Mouse (Mus musculus) hindbrain, postnatal 0 days (tissue): ENCODE results near the gene Timm29. TPM values are rescaled to one million over a fixed set of nuclear protein-coding genes. Genes with fewer than 3 reads are reported as not detected.

Source experiments
- ATAC-seq: fragments of 200-750 bp; cut with Nextera tagmentation; 2 replicates; pipeline ENCODE4 v1.8.0; 2017; ENCODE audit warnings: mild to moderate bottlenecking, moderate TSS enrichment, moderate library complexity
- DNase-seq: peaks from one replicate; pipeline ENCODE4 v3.0.0-alpha.2; 2015; ENCODE audit warnings: low spot score
- H3K27ac ChIP-seq: fragments of 300-500 bp; sonication (generic); 2 replicates; pipeline ENCODE4 v1.5.1; 2014; ENCODE audit warnings: mild to moderate bottlenecking
- H3K27me3 ChIP-seq: fragments of 300-500 bp; sonication (generic); 2 replicates; pipeline ENCODE4 v1.6.1; 2014; ENCODE audit warnings: low read length, mixed read lengths; ENCODE audit not compliant: insufficient read depth
- H3K36me3 ChIP-seq: fragments of 300-500 bp; sonication (generic); 2 replicates; pipeline ENCODE4 v1.6.1; 2014; ENCODE audit warnings: low read length, mixed read lengths; ENCODE audit not compliant: insufficient read depth
- H3K4me1 ChIP-seq: fragments of 300-500 bp; sonication (generic); 2 replicates; pipeline ENCODE4 v1.6.1; 2014; ENCODE audit warnings: antibody characterized with exemption, low read length, mixed read lengths; ENCODE audit not compliant: insufficient read depth
- H3K4me2 ChIP-seq: fragments of 300-500 bp; sonication (generic); 2 replicates; pipeline ENCODE4 v1.6.1; 2014; ENCODE audit warnings: low read depth, mild to moderate bottlenecking, low read length, moderate library complexity, mixed read lengths
- H3K4me3 ChIP-seq: fragments of 300-500 bp; sonication (generic); 2 replicates; pipeline ENCODE4 v1.5.1; 2014; ENCODE audit warnings: low read length
- H3K9ac ChIP-seq: fragments of 300-500 bp; sonication (generic); replicated peaks from 2 replicates; pipeline ENCODE4 v1.6.1; 2014; ENCODE audit warnings: mild to moderate bottlenecking, low read length, moderate library complexity, mixed read lengths
- H3K9me3 ChIP-seq: fragments of 300-500 bp; sonication (generic); 2 replicates; pipeline ENCODE4 v1.6.1; 2016; ENCODE audit warnings: low read length, mixed read lengths
- CTCF ChIP-seq: IDR thresholded peaks from 2 replicates; pipeline ENCODE4 v1.5.1; 2016; ENCODE audit warnings: antibody characterized with exemption, control low read depth, low read depth
- WGBS: fragments of 180-500 bp; shearing (Covaris S2); extraction: QIAGEN DNeasy Blood & Tissue Kit; methylation state at CpG from one replicate; pipeline ENCODE4 v1.1.7; 2014; 5-methylcytosine and 5-hydroxymethylcytosine counted together
- polyA plus RNA-seq: library from polyadenylated mRNA; unstranded; fragments of >200 nt; fragmentation: Nextera tagmentation; extraction: Ambion mirVana; gene quantifications from 2 replicates; pipeline ENCODE4 v1.2.1, GENCODE M21; 2015
- total RNA-seq: library from RNA; depleted of rRNA; stranded (reverse); fragments of >200 nt; gene quantifications from 2 replicates; pipeline ENCODE4 v1.2.3, GENCODE M21; 2014

Timm29 gene
- total and polyA plus RNA-seq, 2 experiments from 2014 or later: 51.5 to 63.3 TPM

GRCm38 (mm10) chr9:21553607-21554273 lies 38.8 kb upstream of the Timm29 start:
- Histone ChIP-seq H3K36me3 (peaks cover 10% of the 10 kb centered on the region), H3K9ac (no peak overlapping the region), H3K4me1 (0 out of 2 replicates have a peak, but pooled peaks cover 4% of the 10 kb centered on the region), H3K27ac (no peak overlapping the region), H3K4me3 (no peak overlapping the region), H3K27me3 (no peaks in the 10 kb centered on the region), H3K4me2 (no peak overlapping the region), H3K9me3 (no peaks in the 10 kb centered on the region)
- ATAC-seq: no peak
- WGBS: 92% methylated on average over 6 of the region's 6 CpGs
- no peak for TF ChIP-seq CTCF
- no peak for DNase-seq

DNA sequence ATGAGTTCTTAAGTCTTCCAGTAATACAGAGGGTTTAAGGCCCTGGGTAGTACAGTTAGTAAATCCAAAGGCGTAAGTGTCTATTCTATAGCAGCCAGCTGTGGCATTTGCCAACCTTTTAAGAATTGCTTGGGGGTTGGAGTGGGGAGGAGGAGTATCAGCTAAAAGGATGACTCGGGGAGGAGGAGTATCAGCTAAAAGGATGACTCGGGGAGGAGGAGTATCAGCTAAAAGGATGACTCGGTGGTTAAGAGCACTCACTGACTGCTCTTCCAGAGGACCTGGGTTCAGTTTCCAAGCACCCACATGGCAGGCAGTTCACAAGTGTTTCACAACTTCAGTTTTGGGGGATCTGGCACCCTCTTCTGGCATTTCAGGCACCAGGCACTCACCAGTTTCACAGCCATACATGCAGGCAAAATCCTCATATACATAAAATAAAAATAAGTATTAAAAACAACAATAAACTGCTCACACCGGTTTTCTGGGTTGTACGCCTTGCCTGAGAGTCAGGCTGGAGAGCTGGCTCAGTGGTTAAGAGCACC lies 37.3 kb upstream of the Timm29 start:
- DNase-seq (no peak), ATAC-seq (no peak)
- Histone ChIP-seq H3K4me2 (no peak overlapping the region), H3K27me3 (no peaks in the 10 kb centered on the region), H3K4me1 (0 out of 2 replicates have a peak, but pooled peaks cover 4% of the 10 kb centered on the region), H3K36me3 (peaks cover 9% of the 10 kb centered on the region), H3K27ac (no peak overlapping the region), H3K4me3 (no peak overlapping the region), H3K9ac (no peak overlapping the region), H3K9me3 (no peaks in the 10 kb centered on the region)
- 90% methylated on average over 6 of the region's 6 CpGs for WGBS
- 0 out of 2 replicates have a peak, but pooled peaks have one; percentile 3 for TF ChIP-seq CTCF

GRCm38 (mm10) chr9:21556996-21557395 lies 35.5 kb upstream of the Timm29 start:
- Histone ChIP-seq H3K4me1 (0 out of 2 replicates have a peak, but pooled peaks cover 4% of the 10 kb centered on the region), H3K9ac (no peak overlapping the region), H3K27ac (no peak overlapping the region), H3K4me3 (no peak overlapping the region), H3K4me2 (no peak overlapping the region), H3K9me3 (no peaks in the 10 kb centered on the region), H3K36me3 (no peaks in the 10 kb centered on the region; the same call in 1 of the 2 replicates), H3K27me3 (no peaks in the 10 kb centered on the region)
- no peak for DNase-seq
- TF ChIP-seq CTCF: no peak
- 74% methylated on average over 2 of the region's 2 CpGs for WGBS
- no peak for ATAC-seq

- Histone ChIP-seq H3K27me3 (no peaks in the 10 kb centered on the region), H3K27ac (no peak overlapping the region), H3K4me2 (no peak overlapping the region), H3K9me3 (no peaks in the 10 kb centered on the region), H3K4me1 (0 out of 2 replicates have a peak, but pooled peaks cover 4% of the 10 kb centered on the region), H3K4me3 (no peak overlapping the region), H3K9ac (no peak overlapping the region), H3K36me3 (no peaks in the 10 kb centered on the region; the same call in 1 of the 2 replicates)
- 91% methylated on average over 2 of the region's 2 CpGs for WGBS
- no peak for TF ChIP-seq CTCF
- ATAC-seq: no peak
- DNase-seq: no peak
Observed at GRCm38 (mm10) chr9:21557556-21557955, 35.0 kb upstream of the Timm29 start.

DNA sequence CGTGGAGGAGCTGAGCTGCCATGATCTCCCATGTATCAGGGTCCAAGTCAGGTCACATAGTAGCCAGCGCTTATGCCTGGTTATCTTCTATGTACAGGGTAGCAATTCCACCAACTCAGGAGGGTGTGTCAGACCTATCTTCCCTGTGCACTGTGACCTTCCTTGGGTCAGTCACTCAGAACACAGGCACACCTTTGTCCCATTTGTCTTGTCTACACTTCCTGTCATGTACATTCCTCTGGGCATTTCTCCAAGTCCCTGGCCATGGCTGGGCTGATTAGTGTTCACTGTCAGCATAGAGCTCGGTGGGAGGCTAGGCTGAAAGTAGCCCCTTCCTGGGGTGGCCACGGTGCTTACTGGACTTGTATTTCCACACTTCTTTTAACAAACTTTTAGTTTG lies 34.2 kb upstream of the Timm29 start:
- H3K4me3 ChIP-seq: no peak overlapping the region
- H3K4me1 ChIP-seq: 0 out of 2 replicates have a peak, but pooled peaks cover 4% of the 10 kb centered on the region
- no peaks in the 10 kb centered on the region; the same call in 1 of the 2 replicates for H3K36me3 ChIP-seq
- no peak overlapping the region for H3K27ac ChIP-seq
- no peak for TF ChIP-seq CTCF
- no peaks in the 10 kb centered on the region for H3K9me3 ChIP-seq
- H3K27me3 ChIP-seq: no peaks in the 10 kb centered on the region
- 64% methylated on average over 4 of the region's 4 CpGs for WGBS
- ATAC-seq: no peak
- DNase-seq: no peak
- H3K4me2 ChIP-seq: no peak overlapping the region
- no peak overlapping the region for H3K9ac ChIP-seq

GRCm38 (mm10) chr9:21559151-21559550 lies 33.4 kb upstream of the Timm29 start:
- no peak for ATAC-seq
- Histone ChIP-seq H3K9me3 (no peaks in the 10 kb centered on the region), H3K36me3 (no peaks in the 10 kb centered on the region; the same call in 1 of the 2 replicates), H3K4me2 (no peak overlapping the region), H3K4me3 (no peak overlapping the region), H3K4me1 (0 out of 2 replicates have a peak, but pooled peaks cover 4% of the 10 kb centered on the region), H3K27ac (no peak overlapping the region), H3K27me3 (no peaks in the 10 kb centered on the region), H3K9ac (no peak overlapping the region)
- no peak for DNase-seq
- WGBS: 96% methylated on average over 3 of the region's 3 CpGs
- TF ChIP-seq CTCF: no peak

DNA sequence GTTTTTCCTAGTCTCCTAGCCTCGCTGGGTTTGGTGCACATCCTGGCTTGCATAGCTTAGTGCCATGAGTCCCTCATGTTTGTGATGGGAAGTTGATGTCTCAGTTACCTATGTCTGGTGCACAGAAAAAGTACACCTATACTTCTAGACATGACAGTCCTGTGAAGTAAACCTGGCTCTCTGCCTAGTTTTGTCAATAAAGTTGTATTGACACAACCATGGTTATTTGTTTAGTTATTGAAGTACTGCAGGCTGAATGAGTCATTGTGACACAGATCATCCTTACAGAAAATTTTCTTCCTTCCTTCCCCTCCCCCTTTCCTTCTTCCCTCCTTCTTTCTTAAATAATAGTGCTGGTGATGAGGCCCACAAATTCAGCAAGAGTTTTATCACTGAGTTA lies 28.1 kb upstream of the Timm29 start:
- ATAC-seq (no peak), DNase-seq (no peak)
- Histone ChIP-seq H3K27me3 (no peaks in the 10 kb centered on the region), H3K36me3 (no peaks in the 10 kb centered on the region; the same call in 1 of the 2 replicates), H3K4me3 (no peak overlapping the region), H3K4me2 (no peak overlapping the region), H3K4me1 (no peaks in the 10 kb centered on the region), H3K9me3 (no peaks in the 10 kb centered on the region), H3K27ac (no peak overlapping the region), H3K9ac (no peak overlapping the region)
- TF ChIP-seq CTCF: no peak
- 70% methylated on average over 1 of the region's 1 CpGs for WGBS
